Mouse (Mus musculus) liver, embryonic 14.5 days (tissue): Measurements from ENCODE around the gene Gm17324.

Experiments used
- CTCF ChIP-seq: IDR thresholded peaks from 2 replicates; pipeline ENCODE4 v1.5.1; 2016; ENCODE audit warnings: antibody characterized with exemption, low read depth, control low read depth
- EP300 ChIP-seq: IDR thresholded peaks from 2 replicates; pipeline ENCODE4 v1.6.1; 2016; ENCODE audit warnings: antibody characterized with exemption, low read depth

DNA sequence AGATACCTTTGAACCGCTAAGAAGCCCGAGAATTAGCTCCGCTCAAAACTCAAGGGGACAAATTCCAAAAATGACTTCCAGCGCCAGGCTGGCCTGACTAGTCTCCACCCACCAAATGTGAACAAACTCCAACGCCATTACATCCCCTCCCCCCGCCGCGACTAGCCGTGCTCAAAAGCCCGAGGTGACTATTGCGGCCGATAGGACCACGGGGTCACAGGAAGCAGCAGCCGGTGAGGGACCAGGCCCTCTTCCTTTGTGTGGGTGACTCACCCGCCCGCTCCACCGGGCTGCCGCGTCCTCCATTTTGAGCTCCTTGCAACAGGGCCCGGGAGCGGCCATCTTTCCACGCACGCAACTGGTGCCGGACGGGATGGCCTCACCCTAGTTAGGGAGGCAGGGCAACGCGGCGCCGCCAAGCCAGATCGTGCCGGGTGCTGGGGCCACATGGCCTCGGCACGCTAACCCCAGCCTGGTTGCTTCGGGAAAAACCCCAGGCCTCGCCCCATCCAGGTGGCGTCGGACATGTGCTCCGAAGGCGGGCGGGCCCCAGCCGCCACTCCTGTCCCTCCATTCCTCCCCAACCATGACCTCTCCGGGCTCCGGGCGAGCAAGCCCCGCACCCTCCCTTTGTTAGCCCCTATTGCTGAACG is 32.2 kb upstream of the Gm17324 start:
- TF ChIP-seq CTCF (no peak), EP300 (no peak)
